Mouse (Mus musculus) stomach, postnatal 0 days (tissue): ENCODE data around the gene Fam69b. TPM values are rescaled to one million over a fixed set of nuclear protein-coding genes. Genes with fewer than 3 reads are reported as not detected.

Experiments used
- ATAC-seq: fragments of 200-750 bp; cut with Nextera tagmentation; 2 replicates; pipeline ENCODE4 v1.8.0; 2017; ENCODE audit not compliant: low FRiP score, low TSS enrichment
- DNase-seq: peaks from one replicate; pipeline ENCODE4 v3.0.0-alpha.2; 2016; ENCODE audit warnings: low spot score
- H3K27ac ChIP-seq: fragments of 300-500 bp; sonication (generic); replicated peaks from 2 replicates; pipeline ENCODE4 v1.5.1; 2014; ENCODE audit warnings: mild to moderate bottlenecking, control low read depth
- H3K27me3 ChIP-seq: fragments of 300-500 bp; sonication (generic); 2 replicates; pipeline ENCODE4 v1.6.1; 2014; ENCODE audit warnings: low read length; ENCODE audit not compliant: control insufficient read depth, insufficient read depth
- H3K36me3 ChIP-seq: fragments of 300-500 bp; sonication (generic); 2 replicates; pipeline ENCODE4 v1.6.1; 2014; ENCODE audit warnings: low read length, mixed read lengths; ENCODE audit not compliant: control insufficient read depth, insufficient read depth
- H3K4me1 ChIP-seq: fragments of 300-500 bp; sonication (generic); replicated peaks from 2 replicates; pipeline ENCODE4 v1.6.1; 2014; ENCODE audit warnings: antibody characterized with exemption; ENCODE audit not compliant: control insufficient read depth, insufficient read depth
- H3K4me2 ChIP-seq: fragments of 300-500 bp; sonication (generic); replicated peaks from 2 replicates; pipeline ENCODE4 v1.6.1; 2014; ENCODE audit warnings: low read depth, mild to moderate bottlenecking, control low read depth, moderate library complexity
- H3K4me3 ChIP-seq: fragments of 300-500 bp; sonication (generic); 2 replicates; pipeline ENCODE4 v1.5.1; 2014; ENCODE audit warnings: low read depth, low read length, control low read depth
- H3K9ac ChIP-seq: fragments of 300-500 bp; sonication (generic); 2 replicates; pipeline ENCODE4 v1.6.1; 2014; ENCODE audit warnings: mild to moderate bottlenecking, low read length, control low read depth, mixed read lengths
- H3K9me3 ChIP-seq: fragments of 300-500 bp; sonication (generic); 2 replicates; pipeline ENCODE4 v1.6.1; 2016; ENCODE audit warnings: low read length; ENCODE audit not compliant: control insufficient read depth
- CTCF ChIP-seq: IDR thresholded peaks from 2 replicates; pipeline ENCODE4 v1.5.1; 2016; ENCODE audit warnings: antibody characterized with exemption, low read depth, mild to moderate bottlenecking, moderate library complexity
- EP300 ChIP-seq: optimal IDR thresholded peaks from 2 replicates; pipeline ENCODE3; 2016; ENCODE audit warnings: antibody characterized with exemption
- WGBS: fragments of 180-500 bp; shearing (Covaris S2); extraction: QIAGEN DNeasy Blood & Tissue Kit; methylation state at CpG from one replicate; pipeline ENCODE4 v1.1.7; 2014; 5-methylcytosine and 5-hydroxymethylcytosine counted together
- polyA plus RNA-seq: library from polyadenylated mRNA; unstranded; fragments of >200 nt; fragmentation: Nextera tagmentation; extraction: Ambion mirVana; gene quantifications from 2 replicates; pipeline ENCODE4 v1.2.1, GENCODE M21; 2015

The Fam69b gene
- polyA plus RNA-seq, 1 experiment from 2014 or later = 10.9 TPM

GRCm38 (mm10) chr2:26614903-26615302 is 13.4 kb upstream of the Fam69b start:
- DNase-seq (no peak), ATAC-seq (no peak)
- 81% methylated on average over 5 of the region's 5 CpGs for WGBS
- Histone ChIP-seq H3K36me3 (no peaks in the 10 kb centered on the region), H3K27ac (no peak overlapping the region), H3K4me2 (no peak overlapping the region), H3K4me3 (no peak overlapping the region), H3K9ac (no peak overlapping the region), H3K4me1 (no peaks in the 10 kb centered on the region; the same call in 1 of the 2 replicates), H3K9me3 (no peaks in the 10 kb centered on the region), H3K27me3 (no peaks in the 10 kb centered on the region)
- TF ChIP-seq CTCF = no peak
- TF ChIP-seq EP300 = no peak

- WGBS = 82% methylated on average over 4 of the region's 4 CpGs
- Histone ChIP-seq H3K4me2 (no peak overlapping the region), H3K27me3 (no peaks in the 10 kb centered on the region), H3K4me1 (no peaks in the 10 kb centered on the region), H3K9ac (no peak overlapping the region), H3K36me3 (no peaks in the 10 kb centered on the region), H3K9me3 (no peaks in the 10 kb centered on the region), H3K27ac (peak overlapping the region; percentile 24; the same call in 1 of the 2 replicates), H3K4me3 (no peak overlapping the region)
- DNase-seq = no peak
- ATAC-seq = no peak
- TF ChIP-seq CTCF = no peak
- no peak for TF ChIP-seq EP300
Observed at GRCm38 (mm10) chr2:26615459-26616124, 12.7 kb upstream of the Fam69b start.

- no peak overlapping the region for H3K4me3 ChIP-seq
- H3K4me2 ChIP-seq = no peak overlapping the region
- TF ChIP-seq CTCF = no peak
- no peak for TF ChIP-seq EP300
- H3K36me3 ChIP-seq = no peaks in the 10 kb centered on the region
- WGBS = 79% methylated on average over 6 of the region's 6 CpGs
- H3K27me3 ChIP-seq = no peaks in the 10 kb centered on the region
- no peaks in the 10 kb centered on the region for H3K4me1 ChIP-seq
- no peak overlapping the region for H3K9ac ChIP-seq
- ATAC-seq = no peak
- no peak overlapping the region for H3K27ac ChIP-seq
- H3K9me3 ChIP-seq = no peaks in the 10 kb centered on the region
- DNase-seq = no peak
Observed at GRCm38 (mm10) chr2:26617331-26617730, 10.9 kb upstream of the Fam69b start.

GRCm38 (mm10) chr2:26617928-26618327 is 10.3 kb upstream of the Fam69b start:
- Histone ChIP-seq H3K27me3 (no peaks in the 10 kb centered on the region), H3K4me2 (no peak overlapping the region), H3K9ac (no peak overlapping the region), H3K4me3 (no peak overlapping the region), H3K9me3 (no peaks in the 10 kb centered on the region), H3K4me1 (no peaks in the 10 kb centered on the region), H3K27ac (no peak overlapping the region), H3K36me3 (no peaks in the 10 kb centered on the region)
- ATAC-seq (no peak), DNase-seq (no peak)
- TF ChIP-seq EP300 (no peak), CTCF (no peak)
- 48% methylated on average over 7 of the region's 7 CpGs for WGBS

GRCm38 (mm10) chr2:26621246-26621645 is 7.0 kb upstream of the Fam69b start:
- no peaks in the 10 kb centered on the region for H3K27me3 ChIP-seq
- DNase-seq (no peak), ATAC-seq (no peak)
- H3K4me2 ChIP-seq = no peak overlapping the region
- H3K9ac ChIP-seq = no peak overlapping the region
- TF ChIP-seq EP300 (no peak), CTCF (no peak)
- no peak overlapping the region for H3K27ac ChIP-seq
- H3K4me1 ChIP-seq = no peaks in the 10 kb centered on the region
- 18% methylated on average over 2 of the region's 2 CpGs for WGBS
- no peaks in the 10 kb centered on the region for H3K36me3 ChIP-seq
- H3K4me3 ChIP-seq = no peak overlapping the region
- H3K9me3 ChIP-seq = no peaks in the 10 kb centered on the region

GRCm38 (mm10) chr2:26622984-26623383 is 5.3 kb upstream of the Fam69b start:
- no peaks in the 10 kb centered on the region for H3K4me1 ChIP-seq
- no peaks in the 10 kb centered on the region for H3K27me3 ChIP-seq
- H3K9ac ChIP-seq = no peak overlapping the region
- H3K36me3 ChIP-seq = no peaks in the 10 kb centered on the region
- 47% methylated on average over 5 of the region's 5 CpGs for WGBS
- H3K4me3 ChIP-seq = no peak overlapping the region
- no peak overlapping the region for H3K27ac ChIP-seq
- no peaks in the 10 kb centered on the region for H3K9me3 ChIP-seq
- TF ChIP-seq EP300 = no peak
- no peak for TF ChIP-seq CTCF
- H3K4me2 ChIP-seq = no peak overlapping the region
- DNase-seq (no peak), ATAC-seq (no peak)
